Mouse (Mus musculus) midbrain, embryonic 12.5 days (tissue): ENCODE results near the gene Gm17349. TPM values are rescaled to one million over a fixed set of nuclear protein-coding genes. Genes with fewer than 3 reads are reported as not detected.
A peak's percentile ranks its signal among the peaks of the same experiment; 100 is the strongest.

Experiments
- ATAC-seq: fragments of 200-750 bp; cut with Nextera tagmentation; 2 replicates; pipeline ENCODE4 v1.8.0; 2017; ENCODE audit warnings: low read depth, moderate TSS enrichment, moderate library complexity; ENCODE audit not compliant: low FRiP score
- H3K27ac ChIP-seq: fragments of 300-500 bp; sonication (generic); replicated peaks from 2 replicates; pipeline ENCODE4 v1.5.1; 2016; ENCODE audit warnings: mild to moderate bottlenecking
- H3K27me3 ChIP-seq: fragments of 300-500 bp; sonication (generic); 2 replicates; pipeline ENCODE4 v1.6.1; 2016; ENCODE audit warnings: mild to moderate bottlenecking
- H3K36me3 ChIP-seq: fragments of 300-500 bp; sonication (generic); 2 replicates; pipeline ENCODE4 v1.6.1; 2016
- H3K4me1 ChIP-seq: fragments of 300-500 bp; sonication (generic); 2 replicates; pipeline ENCODE4 v1.6.1; 2016
- H3K4me2 ChIP-seq: fragments of 300-500 bp; sonication (generic); replicated peaks from 2 replicates; pipeline ENCODE4 v1.6.1; 2016; ENCODE audit warnings: mild to moderate bottlenecking, moderate library complexity
- H3K4me3 ChIP-seq: fragments of 300-500 bp; sonication (generic); 2 replicates; pipeline ENCODE4 v1.5.1; 2016; ENCODE audit warnings: mild to moderate bottlenecking
- H3K9ac ChIP-seq: fragments of 300-500 bp; sonication (generic); replicated peaks from 2 replicates; pipeline ENCODE4 v1.6.1; 2016; ENCODE audit warnings: mild to moderate bottlenecking, moderate library complexity
- H3K9me3 ChIP-seq: fragments of 300-500 bp; sonication (generic); 2 replicates; pipeline ENCODE4 v1.6.1; 2016; ENCODE audit warnings: mild to moderate bottlenecking
- WGBS: fragments of 180-500 bp; shearing (Covaris S2); methylation state at CpG from one replicate; pipeline ENCODE4 v1.1.7; 2016; 5-methylcytosine and 5-hydroxymethylcytosine counted together
- polyA plus RNA-seq: library from polyadenylated mRNA; unstranded; fragments of >200 nt; fragmentation: Nextera tagmentation; extraction: Ambion mirVana; gene quantifications from 2 replicates; pipeline ENCODE4 v1.2.1, GENCODE M21; 2016

The Gm17349 gene
- polyA plus RNA-seq, 1 experiment from 2014 or later, result not detected

DNA sequence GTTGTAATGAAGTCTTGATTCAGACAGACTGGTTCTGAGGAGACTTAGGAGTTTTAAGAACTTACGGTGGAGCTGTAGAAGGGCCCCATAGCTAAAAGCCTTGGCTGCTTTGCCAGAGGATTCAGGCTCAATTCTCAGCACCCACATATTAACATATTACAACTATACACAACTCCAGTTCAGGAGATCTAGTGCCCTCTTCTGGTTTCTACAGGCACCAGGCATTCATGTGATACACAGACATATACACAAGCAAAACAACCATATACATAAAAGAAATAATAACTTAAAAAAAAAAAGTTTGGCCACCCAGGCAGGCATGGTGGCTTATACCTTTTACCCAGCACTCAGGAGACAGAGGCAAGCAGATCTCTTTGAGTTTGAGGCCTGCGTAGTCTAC, 37.7 kb downstream of the Gm17349 start:
- 98% methylated on average over 2 of the region's 2 CpGs for WGBS

DNA sequence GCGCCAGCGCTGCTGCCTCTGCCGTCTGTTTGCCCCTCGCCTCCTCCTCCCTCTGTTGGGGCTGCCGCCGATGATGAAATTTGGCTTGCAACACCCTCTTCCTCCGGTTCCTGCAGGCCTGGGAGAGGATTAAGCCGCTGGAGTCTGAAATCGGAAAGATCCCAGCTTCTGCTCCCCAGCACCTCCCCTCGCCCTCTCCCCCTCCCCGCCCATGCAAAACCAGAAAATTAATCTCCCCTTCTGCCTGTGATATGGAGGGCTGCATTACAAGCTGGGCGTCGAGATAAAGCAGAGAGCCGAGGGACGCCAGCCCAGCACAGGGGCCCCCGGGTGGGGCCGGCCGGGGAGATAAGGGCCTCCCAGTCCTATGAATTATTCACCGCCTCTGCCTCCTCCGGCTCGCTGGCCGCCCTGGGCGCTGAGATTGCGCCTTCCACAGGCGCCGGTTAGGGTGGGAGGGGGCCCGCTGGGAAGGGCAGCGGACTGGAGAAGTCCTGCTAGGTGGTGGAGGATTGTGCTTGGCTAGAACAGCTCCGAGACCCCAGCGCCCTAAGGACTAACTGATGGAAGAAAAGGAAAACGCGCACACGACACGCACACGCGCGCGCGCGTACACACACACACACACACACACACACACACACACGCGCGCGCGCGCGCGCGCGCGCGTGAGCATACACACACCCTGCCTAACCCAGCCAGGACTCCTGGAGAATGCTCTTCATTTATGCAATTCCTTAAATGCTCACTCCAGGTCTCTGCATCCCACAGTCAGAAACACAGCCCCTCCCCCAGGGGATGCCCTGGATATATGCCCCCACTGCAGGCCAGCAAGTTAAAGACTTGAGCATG, 40.5 kb downstream of the Gm17349 start:
- peak overlapping the region; percentile 63 for H3K4me2 ChIP-seq
- no peaks in the 10 kb centered on the region for H3K9me3 ChIP-seq
- H3K27ac ChIP-seq, result peak overlapping the region; percentile 88
- WGBS, result under 1% methylated on average over 52 of the region's 52 CpGs
- peak overlapping the region; percentile 46 for H3K9ac ChIP-seq
- peaks cover 50% of the 10 kb centered on the region for H3K4me1 ChIP-seq
- peak overlapping the region; percentile 42 for H3K4me3 ChIP-seq
- H3K36me3 ChIP-seq, result no peaks in the 10 kb centered on the region
- peak; percentile 92 for ATAC-seq
- H3K27me3 ChIP-seq, result peaks cover 30% of the 10 kb centered on the region

More for the DNA sequence above, 37.7 kb downstream of the Gm17349 start:
- no peak for ATAC-seq
- Histone ChIP-seq H3K27me3 (peaks cover 50% of the 10 kb centered on the region), H3K27ac (no peak overlapping the region), H3K36me3 (no peaks in the 10 kb centered on the region), H3K4me1 (peaks cover 61% of the 10 kb centered on the region), H3K4me2 (no peak overlapping the region), H3K9me3 (no peaks in the 10 kb centered on the region), H3K4me3 (no peak overlapping the region), H3K9ac (no peak overlapping the region)

DNA sequence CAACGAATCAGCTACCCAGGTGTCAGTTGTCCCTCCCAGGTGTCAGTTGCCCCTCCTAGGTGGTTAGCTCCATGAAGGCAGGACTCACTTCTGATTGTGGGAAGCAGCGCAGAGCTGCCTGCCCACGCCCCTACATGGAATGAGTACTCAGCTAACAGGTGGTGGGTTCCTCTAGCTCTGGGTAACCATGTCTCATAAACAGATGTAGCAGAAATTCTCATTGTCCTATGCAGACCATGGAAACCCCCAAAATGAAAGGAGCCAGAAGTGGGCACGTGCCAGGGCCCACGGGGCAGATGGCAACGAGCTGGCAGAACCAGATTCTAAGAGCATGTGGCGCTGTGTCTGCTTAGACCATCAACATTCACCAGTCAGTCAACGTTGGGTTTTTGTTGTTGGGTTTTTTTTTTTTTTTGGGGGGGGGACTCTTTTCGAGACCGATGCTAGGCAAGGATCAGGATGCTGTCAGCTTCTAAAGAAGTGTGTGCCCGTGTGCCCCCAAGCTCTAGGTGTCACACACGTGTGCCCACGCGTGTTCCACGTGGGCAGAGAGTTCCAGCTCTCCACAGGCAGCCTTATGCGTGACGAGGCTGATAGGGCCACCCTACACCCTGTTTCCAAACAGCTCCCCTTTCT, 41.2 kb downstream of the Gm17349 start:
- no peaks in the 10 kb centered on the region for H3K36me3 ChIP-seq
- peak; percentile 78; the same call in 1 of the 2 replicates for ATAC-seq
- peak overlapping the region; percentile 42 for H3K4me3 ChIP-seq
- peak overlapping the region; percentile 63 for H3K4me2 ChIP-seq
- peaks cover 23% of the 10 kb centered on the region for H3K27me3 ChIP-seq
- H3K9me3 ChIP-seq, result no peaks in the 10 kb centered on the region
- peak overlapping the region; percentile 88 for H3K27ac ChIP-seq
- peak overlapping the region; percentile 46 for H3K9ac ChIP-seq
- WGBS, result 5% methylated on average over 17 of the region's 17 CpGs
- peaks cover 43% of the 10 kb centered on the region for H3K4me1 ChIP-seq

DNA sequence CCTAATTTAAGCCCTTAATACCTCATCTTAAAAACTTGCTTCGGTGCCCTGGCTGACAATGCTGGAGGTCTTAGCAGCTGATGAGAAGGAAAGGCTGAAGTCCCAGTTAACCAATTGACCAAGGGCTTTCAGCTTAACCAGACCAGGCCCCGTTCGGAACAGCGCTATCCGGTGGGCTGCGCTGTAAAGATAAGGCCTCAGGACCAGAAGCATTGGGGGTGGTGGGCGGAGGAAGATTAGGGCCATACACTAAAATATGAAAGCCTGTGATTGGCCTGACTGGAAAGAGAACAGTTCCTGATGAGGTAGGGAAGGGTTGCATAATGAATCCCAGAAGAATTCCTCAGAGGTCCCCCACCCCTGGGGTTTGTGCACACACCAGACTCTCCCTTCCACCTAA, 42.9 kb downstream of the Gm17349 start:
- Histone ChIP-seq H3K4me2 (no peak overlapping the region), H3K9ac (no peak overlapping the region), H3K27ac (peak overlapping the region; percentile 69), H3K9me3 (no peaks in the 10 kb centered on the region), H3K4me3 (no peak overlapping the region), H3K36me3 (no peaks in the 10 kb centered on the region), H3K27me3 (peaks cover 22% of the 10 kb centered on the region), H3K4me1 (peaks cover 40% of the 10 kb centered on the region)
- WGBS, result 48% methylated on average over 7 of the region's 7 CpGs
- no peak for ATAC-seq

DNA sequence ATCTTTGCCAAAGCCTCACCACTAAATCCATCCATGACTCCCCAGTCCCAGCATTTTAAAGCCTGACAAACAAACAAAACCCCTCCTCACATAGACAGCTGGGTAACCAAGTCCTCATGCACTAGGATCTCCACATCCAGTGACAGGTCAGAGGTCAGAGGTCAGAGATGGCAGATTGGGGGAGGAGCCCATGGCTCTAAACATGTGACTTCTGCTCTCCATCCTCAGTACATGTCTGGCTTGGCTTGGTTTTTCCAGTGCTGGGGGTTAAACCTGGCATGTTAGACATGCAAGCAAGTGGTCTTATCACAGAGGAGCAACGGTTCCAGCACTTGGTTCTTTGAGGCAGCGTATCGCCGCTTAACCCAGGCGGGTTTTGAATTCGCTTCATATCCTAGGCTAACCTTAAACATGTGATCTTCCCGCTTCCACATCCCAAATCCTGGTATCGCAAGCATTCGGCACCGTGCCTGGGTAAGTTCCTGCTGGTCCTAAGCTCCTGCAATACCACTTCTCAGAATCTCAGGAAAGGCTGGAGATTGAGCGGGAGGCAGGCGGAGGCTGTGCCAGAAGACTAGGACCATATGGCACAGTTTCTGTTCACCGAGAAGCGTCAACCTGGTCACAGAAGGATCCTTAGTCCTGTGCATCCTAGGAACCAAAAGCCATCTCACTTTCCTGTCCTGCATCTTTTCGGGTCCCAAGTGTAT, 44.0 kb downstream of the Gm17349 start:
- Histone ChIP-seq H3K4me3 (no peak overlapping the region), H3K27ac (peak overlapping the region; percentile 69), H3K9ac (no peak overlapping the region), H3K4me2 (no peak overlapping the region), H3K27me3 (peaks cover 18% of the 10 kb centered on the region), H3K9me3 (no peaks in the 10 kb centered on the region), H3K36me3 (no peaks in the 10 kb centered on the region), H3K4me1 (peaks cover 35% of the 10 kb centered on the region)
- ATAC-seq, result no peak
- 95% methylated on average over 15 of the region's 15 CpGs for WGBS

DNA sequence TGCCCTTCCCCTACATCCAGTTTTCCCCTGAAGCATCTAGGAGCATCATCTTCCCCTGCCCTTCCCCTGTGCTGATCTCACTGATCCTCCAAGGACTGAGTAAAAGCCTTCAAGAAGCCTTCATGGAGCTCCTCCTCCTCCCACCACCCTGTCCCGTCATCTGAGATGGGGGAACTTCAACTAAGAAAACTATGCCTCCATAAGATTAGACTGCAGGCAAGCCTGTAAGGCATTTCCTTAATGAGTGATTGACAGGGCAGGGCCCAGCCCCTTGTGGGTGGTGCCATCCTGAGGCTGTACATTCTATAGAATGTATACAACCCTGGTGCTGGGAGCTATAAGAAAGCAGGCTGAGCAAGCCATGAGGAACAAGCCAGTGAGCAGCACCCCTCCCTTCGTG, 46.9 kb downstream of the Gm17349 start:
- no peak overlapping the region for H3K27ac ChIP-seq

DNA sequence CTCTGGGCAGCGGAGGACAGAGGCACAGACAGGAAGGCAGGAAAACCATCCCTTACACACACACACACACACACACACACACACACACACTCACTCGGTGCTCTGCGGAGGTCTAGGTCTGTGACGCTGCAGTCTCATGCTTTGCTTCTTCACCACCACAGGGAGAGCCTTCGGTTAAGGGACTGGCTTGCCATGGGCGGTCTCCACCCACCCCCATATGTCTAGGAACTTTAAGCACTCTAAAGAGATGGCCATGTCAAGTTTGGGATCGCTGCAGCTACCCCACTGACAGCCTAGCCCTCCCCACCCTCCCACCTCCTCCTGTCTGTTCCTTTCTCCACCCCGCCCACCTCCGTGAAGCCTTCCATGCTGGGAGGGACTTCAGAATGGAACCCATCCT, 49.3 kb downstream of the Gm17349 start:
- Histone ChIP-seq H3K36me3 (no peaks in the 10 kb centered on the region), H3K4me2 (no peak overlapping the region), H3K4me1 (peaks cover 16% of the 10 kb centered on the region; the same call in 1 of the 2 replicates), H3K9me3 (no peaks in the 10 kb centered on the region), H3K27me3 (peaks cover 44% of the 10 kb centered on the region), H3K27ac (0 out of 2 replicates have a peak overlapping the region, but pooled peaks have one; percentile 35), H3K4me3 (no peak overlapping the region), H3K9ac (no peak overlapping the region; the same call in 1 of the 2 replicates)
- 52% methylated on average over 9 of the region's 9 CpGs for WGBS
- no peak for ATAC-seq

More for the DNA sequence above, 46.9 kb downstream of the Gm17349 start:
- H3K4me1 ChIP-seq, result peaks cover 16% of the 10 kb centered on the region
- WGBS, result 57% methylated on average over 2 of the region's 2 CpGs
- peaks cover 36% of the 10 kb centered on the region for H3K27me3 ChIP-seq
- no peak for ATAC-seq
- no peaks in the 10 kb centered on the region for H3K36me3 ChIP-seq
- H3K4me3 ChIP-seq, result no peak overlapping the region
- H3K4me2 ChIP-seq, result no peak overlapping the region
- H3K9me3 ChIP-seq, result no peaks in the 10 kb centered on the region
- H3K9ac ChIP-seq, result no peak overlapping the region

DNA sequence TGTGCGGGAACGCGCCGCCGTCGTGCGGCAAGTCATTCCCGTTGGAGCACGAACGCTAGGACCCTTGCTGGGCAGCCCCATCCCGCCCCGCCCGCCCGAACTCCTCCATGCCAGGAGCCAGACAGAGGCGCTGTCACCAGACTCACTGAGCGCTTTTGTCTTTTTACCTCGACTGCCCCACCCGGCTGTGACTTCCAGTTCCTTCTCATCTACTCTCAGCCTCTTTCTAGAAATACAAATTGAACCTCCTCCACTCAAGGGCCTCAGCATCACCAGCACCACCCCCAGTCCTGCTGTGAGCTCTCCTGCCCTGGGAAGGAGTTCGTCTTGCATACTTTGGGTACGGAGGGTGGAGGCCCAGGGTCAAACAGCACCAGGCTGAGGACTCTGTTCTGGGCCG, 51.4 kb downstream of the Gm17349 start:
- 4% methylated on average over 21 of the region's 21 CpGs for WGBS

DNA sequence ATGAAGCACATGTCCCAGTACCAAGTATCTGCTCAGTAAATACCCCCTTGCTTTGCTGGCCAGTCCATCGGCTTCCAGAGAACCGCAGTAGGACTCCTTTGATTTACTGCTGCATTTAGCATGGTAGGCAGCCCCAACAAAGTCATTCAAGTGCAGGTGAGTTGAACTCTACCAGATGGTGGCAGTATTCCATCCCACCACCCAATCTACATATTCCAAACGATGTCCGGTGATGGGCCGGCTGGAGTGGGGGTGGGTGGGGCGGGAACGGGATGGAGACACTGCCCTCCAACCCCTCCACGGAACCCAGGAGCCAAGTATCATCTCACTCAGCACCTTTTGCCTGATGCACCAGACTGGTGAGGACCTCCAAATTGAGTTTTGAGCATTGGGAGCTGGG, 52.0 kb downstream of the Gm17349 start:
- ATAC-seq, result no peak
- H3K4me2 ChIP-seq, result peak overlapping the region; percentile 46
- peaks cover 44% of the 10 kb centered on the region for H3K27me3 ChIP-seq
- WGBS, result 9% methylated on average over 8 of the region's 8 CpGs
- H3K9ac ChIP-seq, result 0 out of 2 replicates have a peak overlapping the region, but pooled peaks have one; percentile 21
- no peaks in the 10 kb centered on the region for H3K36me3 ChIP-seq
- no peak overlapping the region for H3K27ac ChIP-seq
- no peaks in the 10 kb centered on the region for H3K9me3 ChIP-seq
- peaks cover 39% of the 10 kb centered on the region for H3K4me1 ChIP-seq
- peak overlapping the region; percentile 22; the same call in 1 of the 2 replicates for H3K4me3 ChIP-seq

More for the DNA sequence above, 51.4 kb downstream of the Gm17349 start:
- no peaks in the 10 kb centered on the region for H3K36me3 ChIP-seq
- peak overlapping the region; percentile 46 for H3K4me2 ChIP-seq
- peak overlapping the region; percentile 21; the same call in 1 of the 2 replicates for H3K9ac ChIP-seq
- peaks cover 36% of the 10 kb centered on the region for H3K4me1 ChIP-seq
- peaks cover 44% of the 10 kb centered on the region for H3K27me3 ChIP-seq
- ATAC-seq, result no peak
- H3K4me3 ChIP-seq, result peak overlapping the region; percentile 22
- no peak overlapping the region for H3K27ac ChIP-seq
- H3K9me3 ChIP-seq, result no peaks in the 10 kb centered on the region
